Mouse (Mus musculus): ENCODE data around the gene Cep72. TPM values are rescaled to one million over a fixed set of nuclear protein-coding genes. Genes with fewer than 3 reads are reported as not detected.
"Not testable (repeated sequence)": the region's sequence is repeated elsewhere in the genome, so short reads cannot be mapped to it uniquely, and the experiment has no call there.

The Cep72 gene
- polyA plus RNA-seq, 1 experiment from 2014 or later, result 18.3 TPM

DNA sequence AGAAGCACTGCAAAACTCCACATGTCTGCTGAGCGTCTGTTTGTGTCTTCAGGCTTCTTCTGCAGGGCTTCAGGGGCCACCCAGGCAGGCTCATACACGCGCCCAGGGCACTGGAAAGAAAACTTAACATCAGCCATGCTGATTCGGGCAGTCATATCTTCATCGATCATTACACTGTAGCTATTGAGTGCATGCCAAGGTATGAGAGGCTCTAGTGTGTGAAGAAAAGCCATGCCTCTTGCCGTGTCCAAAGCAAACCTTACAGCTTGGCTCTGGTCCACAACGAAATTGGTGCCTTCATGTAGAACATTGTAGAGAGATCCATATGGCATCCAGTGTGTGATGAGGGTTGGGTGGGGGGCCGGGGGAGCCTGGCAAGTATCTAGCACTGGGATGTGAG, 43.1 kb downstream of the Cep72 start:
- not testable (repeated sequence) for H3K27ac ChIP-seq (ENCODE audit: low read depth, low read length); H3K27me3 ChIP-seq (ENCODE audit: control insufficient read depth, insufficient read depth, low read length); H3K4me3 ChIP-seq (ENCODE audit: low read depth, low read length); ATAC-seq (ENCODE audit: low FRiP score); H3K4me2 ChIP-seq (replicated peaks; ENCODE audit: low read depth, low read length); H3K9ac ChIP-seq (ENCODE audit: low read depth, low read length); H3K9me3 ChIP-seq (ENCODE audit: control insufficient read depth, low read length); H3K36me3 ChIP-seq (ENCODE audit: control insufficient read depth, insufficient read depth, low read length); DNase-seq (ENCODE audit: low spot score); H3K4me1 ChIP-seq (replicated peaks; ENCODE audit: control insufficient read depth, insufficient read depth, low read length)
- WGBS, result 91% methylated on average over 8 of the region's 8 CpGs

DNA sequence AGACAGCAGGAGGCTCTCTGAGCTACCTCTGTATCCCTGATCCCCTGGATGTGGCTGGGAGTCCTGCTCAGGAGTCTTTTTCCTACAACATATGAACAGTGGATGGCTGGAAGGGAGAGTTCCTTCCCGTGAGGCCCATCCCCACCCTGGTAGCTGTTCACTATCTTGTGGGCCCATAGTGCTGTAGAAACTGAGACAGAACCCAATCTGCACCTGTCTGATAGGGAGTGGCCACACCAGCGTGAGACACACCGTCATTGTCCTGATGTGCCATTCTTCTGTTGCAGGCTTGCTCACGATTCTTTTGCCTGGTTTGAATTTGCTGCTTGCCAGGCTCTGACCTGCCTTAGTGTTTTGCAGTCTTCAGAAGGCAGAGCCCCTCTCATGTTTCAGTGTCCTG, 44.7 kb downstream of the Cep72 start:
- Histone ChIP-seq H3K27me3 (ENCODE audit: control insufficient read depth, insufficient read depth, low read length) (peaks cover 2% of the 10 kb centered on the region; the same call in 1 of the 2 replicates), H3K9ac (ENCODE audit: low read depth, low read length) (no peak overlapping the region), H3K36me3 (ENCODE audit: control insufficient read depth, insufficient read depth, low read length) (no peaks in the 10 kb centered on the region), H3K9me3 (ENCODE audit: control insufficient read depth, low read length) (no peaks in the 10 kb centered on the region), H3K4me1 (replicated peaks; ENCODE audit: control insufficient read depth, insufficient read depth, low read length) (no peaks in the 10 kb centered on the region), H3K4me3 (ENCODE audit: low read depth, low read length) (no peak overlapping the region), H3K4me2 (replicated peaks; ENCODE audit: low read depth, low read length) (no peak overlapping the region), H3K27ac (ENCODE audit: low read depth, low read length) (no peak overlapping the region)
- DNase-seq (ENCODE audit: low spot score) (no peak), ATAC-seq (ENCODE audit: low FRiP score) (no peak)
- WGBS, result 79% methylated on average over 4 of the region's 4 CpGs

DNA sequence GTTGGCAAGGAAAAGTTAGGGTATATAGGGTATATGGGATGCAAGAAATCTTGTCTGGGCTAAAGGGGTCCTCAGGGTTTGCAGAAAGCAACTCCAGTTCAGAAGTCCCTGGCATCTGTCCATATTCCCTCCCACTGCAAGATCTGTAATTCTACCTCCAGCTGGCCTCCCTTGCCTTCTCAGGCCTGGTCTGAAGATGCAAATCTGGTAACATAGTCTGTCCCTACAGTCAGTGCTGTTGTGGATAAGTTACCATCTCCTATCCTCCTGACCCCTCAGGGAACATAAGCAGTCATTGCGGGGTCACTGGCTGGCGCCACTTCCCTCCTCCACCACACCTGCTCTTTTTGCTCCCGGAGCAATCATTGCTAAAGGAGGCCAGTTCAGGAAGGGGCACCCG, 46.2 kb downstream of the Cep72 start:
- no peak for ATAC-seq (ENCODE audit: low FRiP score)
- WGBS, result 72% methylated on average over 4 of the region's 4 CpGs

DNA sequence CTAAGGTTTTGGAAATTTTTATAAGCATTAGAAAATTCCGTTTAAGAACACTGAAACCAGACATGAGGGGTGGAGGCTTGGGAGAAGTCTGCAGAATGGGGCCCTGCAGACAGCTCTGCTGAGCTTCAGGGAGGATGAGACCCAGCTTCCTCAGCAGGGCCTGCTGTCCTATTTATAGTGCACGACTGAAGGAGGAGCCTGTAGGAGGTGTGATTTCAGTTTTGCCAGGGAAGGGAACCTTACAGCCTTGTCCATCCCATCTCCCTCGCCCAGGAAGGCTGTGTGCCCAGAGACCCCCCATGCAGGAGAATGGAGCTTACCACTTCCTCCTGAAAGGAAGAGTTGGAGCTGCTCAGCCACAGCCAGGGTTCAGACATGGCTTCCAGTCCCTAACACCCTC, 51.4 kb downstream of the Cep72 start:
- WGBS, result 8% methylated on average over 3 of the region's 3 CpGs
- Histone ChIP-seq H3K9ac (ENCODE audit: low read depth, low read length) (peak overlapping the region; percentile 54; the same call in 1 of the 2 replicates), H3K36me3 (ENCODE audit: control insufficient read depth, insufficient read depth, low read length) (no peaks in the 10 kb centered on the region), H3K27me3 (ENCODE audit: control insufficient read depth, insufficient read depth, low read length) (peaks cover 10% of the 10 kb centered on the region), H3K4me3 (ENCODE audit: low read depth, low read length) (peak overlapping the region; percentile 53), H3K4me1 (replicated peaks; ENCODE audit: control insufficient read depth, insufficient read depth, low read length) (no peaks in the 10 kb centered on the region), H3K4me2 (replicated peaks; ENCODE audit: low read depth, low read length) (peak overlapping the region; percentile 98), H3K9me3 (ENCODE audit: control insufficient read depth, low read length) (no peaks in the 10 kb centered on the region), H3K27ac (ENCODE audit: low read depth, low read length) (no peak overlapping the region)
- DNase-seq (ENCODE audit: low spot score) (no peak), ATAC-seq (ENCODE audit: low FRiP score) (no peak)

More for the DNA sequence above, 46.2 kb downstream of the Cep72 start:
- Histone ChIP-seq H3K4me3 (ENCODE audit: low read depth, low read length) (no peak overlapping the region), H3K27me3 (ENCODE audit: control insufficient read depth, insufficient read depth, low read length) (peaks cover 5% of the 10 kb centered on the region; the same call in 1 of the 2 replicates), H3K9me3 (ENCODE audit: control insufficient read depth, low read length) (no peaks in the 10 kb centered on the region), H3K27ac (ENCODE audit: low read depth, low read length) (no peak overlapping the region), H3K4me2 (replicated peaks; ENCODE audit: low read depth, low read length) (no peak overlapping the region), H3K9ac (ENCODE audit: low read depth, low read length) (no peak overlapping the region), H3K36me3 (ENCODE audit: control insufficient read depth, insufficient read depth, low read length) (no peaks in the 10 kb centered on the region), H3K4me1 (replicated peaks; ENCODE audit: control insufficient read depth, insufficient read depth, low read length) (no peaks in the 10 kb centered on the region)
- DNase-seq (ENCODE audit: low spot score), result no peak

DNA sequence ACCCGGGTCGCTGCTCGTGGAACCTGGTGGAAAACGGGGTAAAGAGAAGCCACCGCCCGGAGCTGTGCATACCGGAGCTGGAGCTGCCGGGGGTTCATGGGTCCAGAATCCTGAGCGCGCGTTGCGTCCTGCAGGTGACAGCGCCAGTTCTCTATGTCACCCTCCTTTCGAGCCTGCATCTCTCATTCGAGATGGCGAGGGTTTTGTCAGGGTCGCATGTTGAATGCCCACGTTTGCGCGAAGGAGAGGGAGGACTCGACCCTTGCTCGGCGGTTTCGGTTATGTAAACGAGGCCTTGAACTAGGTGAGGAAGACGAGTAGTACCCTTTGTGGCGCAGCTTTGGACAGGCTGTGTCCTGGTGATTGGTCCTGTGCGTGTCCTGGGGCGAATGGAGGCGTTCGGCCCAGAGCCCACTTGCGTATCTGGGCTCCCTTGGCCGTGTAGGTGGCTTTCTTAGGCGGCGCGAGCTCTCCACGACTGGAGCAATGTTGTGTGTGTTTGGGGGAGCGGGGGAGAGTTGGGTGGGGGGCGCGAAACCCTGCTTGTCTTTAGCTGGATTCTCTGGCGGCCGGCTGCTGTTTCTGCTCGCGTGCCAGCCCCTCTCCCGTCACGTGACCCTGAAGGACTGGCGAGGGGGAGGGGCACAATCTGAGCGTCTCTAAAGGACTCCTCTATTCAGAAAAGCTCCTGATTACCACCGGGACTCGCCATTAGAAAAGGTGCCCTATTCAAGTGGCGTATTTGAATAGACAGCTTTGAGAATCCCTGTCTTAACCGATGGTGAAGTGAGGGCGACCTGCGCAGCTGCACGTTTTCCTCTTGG, 52.1 kb downstream of the Cep72 start:
- Histone ChIP-seq H3K9ac (ENCODE audit: low read depth, low read length) (peak overlapping the region; percentile 54), H3K27me3 (ENCODE audit: control insufficient read depth, insufficient read depth, low read length) (peaks cover 10% of the 10 kb centered on the region), H3K4me1 (replicated peaks; ENCODE audit: control insufficient read depth, insufficient read depth, low read length) (no peaks in the 10 kb centered on the region), H3K4me2 (replicated peaks; ENCODE audit: low read depth, low read length) (peak overlapping the region; percentile 98), H3K4me3 (ENCODE audit: low read depth, low read length) (peak overlapping the region; percentile 53), H3K27ac (ENCODE audit: low read depth, low read length) (peak overlapping the region; percentile 12; the same call in 1 of the 2 replicates), H3K36me3 (ENCODE audit: control insufficient read depth, insufficient read depth, low read length) (no peaks in the 10 kb centered on the region), H3K9me3 (ENCODE audit: control insufficient read depth, low read length) (no peaks in the 10 kb centered on the region)
- DNase-seq (ENCODE audit: low spot score) (peak; percentile 84), ATAC-seq (ENCODE audit: low FRiP score) (peak; percentile 75)
- 1% methylated on average over 55 of the region's 55 CpGs for WGBS

DNA sequence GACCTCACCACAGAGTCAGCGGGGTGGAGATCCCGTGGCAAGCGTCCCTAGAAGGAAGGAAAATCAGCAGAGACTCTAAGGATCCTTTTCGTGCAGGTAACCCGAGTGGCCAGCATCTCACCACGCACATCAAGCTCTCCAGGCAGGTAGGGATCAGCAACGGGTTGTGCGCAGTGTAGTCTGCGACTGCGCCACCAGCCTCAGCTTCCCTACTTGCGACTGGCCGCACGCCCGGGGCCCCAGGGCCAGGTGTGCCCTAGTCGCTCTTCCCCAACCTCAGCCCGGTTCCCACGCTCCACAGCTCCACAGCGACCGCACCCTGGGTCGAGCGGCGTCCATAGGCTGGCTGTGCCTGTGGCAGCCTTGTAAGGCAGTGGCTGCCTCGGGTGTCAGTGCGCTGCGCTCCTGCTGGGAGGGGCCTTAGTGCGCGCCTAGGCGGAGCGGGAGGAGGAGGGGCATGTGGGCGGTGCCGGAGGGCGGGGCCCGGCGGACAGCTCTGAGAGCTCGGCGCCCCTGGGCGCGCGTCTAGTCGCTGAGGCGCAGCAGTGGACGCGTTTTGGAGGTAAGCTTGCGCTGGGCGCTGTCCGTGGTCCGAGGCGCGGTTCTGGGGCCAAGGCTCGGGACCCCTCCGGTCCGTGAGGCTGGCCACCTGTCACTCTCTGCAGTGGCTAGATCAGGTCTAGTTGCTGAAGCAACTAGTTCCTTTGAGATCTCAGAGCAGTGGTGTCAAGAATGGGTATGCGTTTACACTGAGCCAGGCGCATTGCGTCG, 53.0 kb downstream of the Cep72 start, which contains the start of gene Tppp:
TSS of gene Tppp (plus strand) at position 460 of the 771 bp plus-strand sequence.
- peak within 1 kb of the TSS; percentile 98 for H3K4me2 ChIP-seq (replicated peaks; ENCODE audit: low read depth, low read length)
- H3K36me3 ChIP-seq (ENCODE audit: control insufficient read depth, insufficient read depth, low read length), result no peaks in the 10 kb centered on the region
- ATAC-seq (ENCODE audit: low FRiP score), result peak; percentile 93
- peak within 1 kb of the TSS; percentile 53 for H3K4me3 ChIP-seq (ENCODE audit: low read depth, low read length)
- H3K4me1 ChIP-seq (replicated peaks; ENCODE audit: control insufficient read depth, insufficient read depth, low read length), result no peaks in the 10 kb centered on the region
- DNase-seq (ENCODE audit: low spot score), result peak; percentile 86
- peaks cover 10% of the 10 kb centered on the region for H3K27me3 ChIP-seq (ENCODE audit: control insufficient read depth, insufficient read depth, low read length)
- H3K27ac ChIP-seq (ENCODE audit: low read depth, low read length), result peak within 1 kb of the TSS; percentile 12; the same call in 1 of the 2 replicates
- peak within 1 kb of the TSS; percentile 54 for H3K9ac ChIP-seq (ENCODE audit: low read depth, low read length)
- under 1% methylated on average over 43 of the region's 56 CpGs for WGBS
- no peaks in the 10 kb centered on the region for H3K9me3 ChIP-seq (ENCODE audit: control insufficient read depth, low read length)

DNA sequence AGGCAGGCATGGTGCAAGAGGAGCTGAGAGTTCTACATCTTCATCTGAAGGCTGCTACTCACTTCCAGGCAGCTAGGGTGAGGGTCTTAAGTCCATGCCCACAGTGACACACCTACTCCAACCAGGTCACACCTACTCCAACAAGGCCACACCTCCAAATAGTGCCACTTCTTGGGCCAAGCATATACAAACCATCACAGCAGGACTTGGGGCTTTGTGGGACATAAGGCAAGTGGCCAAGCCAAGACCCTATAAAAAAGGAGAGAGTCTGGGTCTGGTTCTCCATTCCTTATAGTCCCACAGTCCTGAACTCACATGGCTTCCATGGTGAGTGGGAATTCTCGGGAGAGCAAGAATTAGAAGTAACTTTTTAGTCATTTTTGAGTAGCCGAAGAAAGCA, 53.9 kb downstream of the Cep72 start:
- not testable (repeated sequence) for H3K4me1 ChIP-seq (replicated peaks; ENCODE audit: control insufficient read depth, insufficient read depth, low read length); DNase-seq (ENCODE audit: low spot score); H3K36me3 ChIP-seq (ENCODE audit: control insufficient read depth, insufficient read depth, low read length); H3K9ac ChIP-seq (ENCODE audit: low read depth, low read length); H3K27ac ChIP-seq (ENCODE audit: low read depth, low read length); H3K9me3 ChIP-seq (ENCODE audit: control insufficient read depth, low read length); ATAC-seq (ENCODE audit: low FRiP score); H3K4me3 ChIP-seq (ENCODE audit: low read depth, low read length); H3K4me2 ChIP-seq (replicated peaks; ENCODE audit: low read depth, low read length)
- peaks cover 10% of the 10 kb centered on the region for H3K27me3 ChIP-seq (ENCODE audit: control insufficient read depth, insufficient read depth, low read length)
- 70% methylated on average over 2 of the region's 2 CpGs for WGBS

DNA sequence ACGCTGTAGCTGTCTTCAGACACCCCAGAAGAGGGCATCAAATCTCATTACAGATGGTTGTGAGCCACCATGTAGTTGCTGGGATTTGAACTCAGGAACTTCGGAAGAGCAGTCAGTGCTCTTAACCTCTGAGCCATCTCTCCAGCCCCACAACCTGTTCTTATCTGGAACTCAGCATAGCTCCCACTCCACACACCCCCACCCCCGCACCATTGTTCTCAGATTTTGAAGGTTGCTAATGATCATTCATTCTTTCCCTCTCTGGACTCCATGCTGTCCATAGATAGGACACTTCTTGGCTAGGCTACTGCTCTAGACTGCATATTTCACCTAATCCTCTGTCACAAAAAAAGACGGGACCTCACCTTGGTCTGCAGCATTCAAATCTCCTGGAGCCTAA, 55.2 kb downstream of the Cep72 start:
- not testable (repeated sequence) for H3K9me3 ChIP-seq (ENCODE audit: control insufficient read depth, low read length); H3K4me3 ChIP-seq (ENCODE audit: low read depth, low read length); H3K4me1 ChIP-seq (replicated peaks; ENCODE audit: control insufficient read depth, insufficient read depth, low read length); DNase-seq (ENCODE audit: low spot score); H3K27me3 ChIP-seq (ENCODE audit: control insufficient read depth, insufficient read depth, low read length); H3K27ac ChIP-seq (ENCODE audit: low read depth, low read length); H3K9ac ChIP-seq (ENCODE audit: low read depth, low read length); ATAC-seq (ENCODE audit: low FRiP score); H3K4me2 ChIP-seq (replicated peaks; ENCODE audit: low read depth, low read length); H3K36me3 ChIP-seq (ENCODE audit: control insufficient read depth, insufficient read depth, low read length)
- WGBS, result 88% methylated on average over 4 of the region's 4 CpGs

Measured in hindbrain, embryonic 11.5 days (tissue).